Mouse (Mus musculus) liver, embryonic 15.5 days (tissue): ENCODE data around the gene Sh2d2a. TPM values are rescaled to one million over a fixed set of nuclear protein-coding genes. Genes with fewer than 3 reads are reported as not detected.
"Not testable (repeated sequence)": the region's sequence is repeated elsewhere in the genome, so short reads cannot be mapped to it uniquely, and the experiment has no call there.

Experiments used
- ATAC-seq: fragments of 200-750 bp; cut with Nextera tagmentation; 2 replicates; pipeline ENCODE4 v1.8.0; 2017; ENCODE audit warnings: moderate number of reproducible peaks, mild to moderate bottlenecking, moderate library complexity; ENCODE audit not compliant: insufficient read depth
- H3K27ac ChIP-seq: fragments of 300-500 bp; sonication (generic); replicated peaks from 2 replicates; pipeline ENCODE4 v1.5.1; 2015; ENCODE audit warnings: mild to moderate bottlenecking, inconsistent platforms
- H3K27me3 ChIP-seq: fragments of 300-500 bp; sonication (generic); 2 replicates; pipeline ENCODE4 v1.6.1; 2015; ENCODE audit warnings: mild to moderate bottlenecking, inconsistent platforms
- H3K36me3 ChIP-seq: fragments of 300-500 bp; sonication (generic); replicated peaks from 2 replicates; pipeline ENCODE4 v1.6.1; 2015; ENCODE audit warnings: moderate library complexity, mild to moderate bottlenecking, inconsistent platforms
- H3K4me1 ChIP-seq: fragments of 300-500 bp; sonication (generic); replicated peaks from 2 replicates; pipeline ENCODE4 v1.6.1; 2015; ENCODE audit warnings: inconsistent platforms
- H3K4me2 ChIP-seq: fragments of 300-500 bp; sonication (generic); 2 replicates; pipeline ENCODE4 v1.6.1; 2015; ENCODE audit warnings: moderate library complexity, mild to moderate bottlenecking, inconsistent platforms
- H3K4me3 ChIP-seq: fragments of 300-500 bp; sonication (generic); replicated peaks from 2 replicates; pipeline ENCODE4 v1.5.1; 2015; ENCODE audit warnings: mild to moderate bottlenecking, inconsistent platforms
- H3K9ac ChIP-seq: fragments of 300-500 bp; sonication (generic); 2 replicates; pipeline ENCODE4 v1.6.1; 2015; ENCODE audit warnings: moderate library complexity, mild to moderate bottlenecking, inconsistent platforms
- H3K9me3 ChIP-seq: fragments of 300-500 bp; sonication (generic); replicated peaks from 2 replicates; pipeline ENCODE4 v1.6.1; 2016; ENCODE audit warnings: inconsistent platforms
- WGBS: fragments of 180-500 bp; shearing (Covaris S2); methylation state at CpG from one replicate; pipeline ENCODE4 v1.1.7; 2015; ENCODE audit warnings: mixed read lengths; ENCODE audit not compliant: insufficient replicate concordance; 5-methylcytosine and 5-hydroxymethylcytosine counted together
- polyA plus RNA-seq: library from polyadenylated mRNA; unstranded; fragments of >200 nt; fragmentation: Nextera tagmentation; extraction: Ambion mirVana; gene quantifications from 2 replicates; pipeline ENCODE4 v1.2.1, GENCODE M21; 2015

The Sh2d2a gene
- polyA plus RNA-seq, 1 experiment from 2014 or later: 0.18 TPM

DNA sequence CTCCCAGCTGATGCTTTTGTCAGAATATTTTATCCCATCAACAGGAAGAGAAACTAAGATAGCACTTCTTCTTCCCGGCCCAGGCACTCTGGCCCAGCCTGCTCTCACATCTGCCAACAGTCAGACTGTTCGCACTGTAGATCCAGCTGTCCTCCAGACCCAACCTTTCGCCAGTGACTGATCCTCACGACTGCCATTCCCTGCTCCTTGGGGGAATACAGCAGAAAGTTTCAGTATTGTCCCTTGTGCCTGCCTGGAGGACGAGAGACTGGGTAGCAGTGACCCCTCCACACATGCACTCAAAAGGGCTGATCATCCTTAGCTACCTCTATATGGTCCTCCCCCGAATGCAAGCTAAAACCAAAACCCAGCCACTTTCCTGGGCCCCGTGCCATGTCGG lies 9.4 kb downstream of the Sh2d2a start:
- Histone ChIP-seq H3K36me3 (peaks cover 43% of the 10 kb centered on the region), H3K27me3 (no peaks in the 10 kb centered on the region), H3K27ac (no peak overlapping the region), H3K4me1 (no peaks in the 10 kb centered on the region), H3K4me2 (no peak overlapping the region), H3K4me3 (no peak overlapping the region), H3K9ac (no peak overlapping the region), H3K9me3 (no peaks in the 10 kb centered on the region)
- no peak for ATAC-seq
- WGBS: 76% methylated on average over 8 of the region's 8 CpGs

DNA sequence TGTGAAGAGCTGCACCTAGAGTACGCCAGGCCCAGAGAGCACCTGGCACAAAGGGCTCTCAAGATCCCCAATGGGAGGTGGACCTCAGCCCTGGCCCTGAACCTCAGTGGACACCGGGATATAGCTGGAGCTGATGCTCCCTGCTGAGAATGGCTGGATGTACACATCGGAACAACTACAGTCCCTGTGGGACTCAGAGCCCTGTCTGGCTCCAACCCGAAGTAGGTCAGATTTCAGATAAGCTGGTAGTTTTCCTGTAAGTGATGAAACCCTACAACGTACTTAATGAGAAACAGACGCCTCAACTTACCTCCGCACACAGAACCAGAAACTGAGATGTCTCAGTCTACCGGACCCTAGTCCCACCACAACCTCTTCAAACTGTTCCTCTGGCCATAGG lies 11.1 kb downstream of the Sh2d2a start:
- no peaks in the 10 kb centered on the region for H3K27me3 ChIP-seq
- H3K9me3 ChIP-seq: no peaks in the 10 kb centered on the region
- no peaks in the 10 kb centered on the region for H3K4me1 ChIP-seq
- WGBS: 86% methylated on average over 8 of the region's 8 CpGs
- H3K4me2 ChIP-seq: no peak overlapping the region
- H3K27ac ChIP-seq: no peak overlapping the region
- ATAC-seq: no peak
- H3K36me3 ChIP-seq: peaks cover 59% of the 10 kb centered on the region
- H3K4me3 ChIP-seq: no peak overlapping the region
- no peak overlapping the region for H3K9ac ChIP-seq

DNA sequence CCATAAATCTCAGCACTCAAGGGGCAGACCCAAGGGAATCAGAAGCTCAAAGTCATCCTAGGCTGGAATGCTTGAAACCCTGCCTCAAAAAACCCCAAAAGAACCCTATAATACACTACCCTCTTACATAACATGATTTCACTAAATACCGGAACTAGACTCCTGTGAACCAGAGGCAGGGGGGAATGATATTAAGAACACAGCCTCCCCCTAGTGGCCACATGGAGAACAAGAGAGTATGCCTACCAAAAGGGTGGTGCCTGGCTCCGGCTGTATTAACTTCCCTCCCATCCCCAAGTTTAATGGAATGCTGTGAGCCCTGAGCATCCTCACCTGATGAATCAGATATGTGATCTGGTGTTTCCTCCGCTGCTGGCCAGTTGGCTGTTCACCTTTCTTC lies 13.3 kb downstream of the Sh2d2a start:
- WGBS: 28% methylated on average over 3 of the region's 3 CpGs
- Histone ChIP-seq H3K36me3 (peaks cover 75% of the 10 kb centered on the region), H3K4me3 (no peak overlapping the region), H3K27ac (no peak overlapping the region), H3K9me3 (no peaks in the 10 kb centered on the region), H3K4me2 (no peak overlapping the region), H3K4me1 (no peaks in the 10 kb centered on the region), H3K27me3 (no peaks in the 10 kb centered on the region), H3K9ac (no peak overlapping the region)
- ATAC-seq: no peak

GRCm38 (mm10) chr3:87864111-87864510 lies 17.6 kb downstream of the Sh2d2a start:
- WGBS: 82% methylated on average over 4 of the region's 4 CpGs
- H3K4me2 ChIP-seq, H3K27me3 ChIP-seq, H3K4me1 ChIP-seq, H3K9ac ChIP-seq, H3K4me3 ChIP-seq, H3K27ac ChIP-seq, ATAC-seq, H3K9me3 ChIP-seq: not testable (repeated sequence)
- H3K36me3 ChIP-seq: peaks cover 90% of the 10 kb centered on the region

DNA sequence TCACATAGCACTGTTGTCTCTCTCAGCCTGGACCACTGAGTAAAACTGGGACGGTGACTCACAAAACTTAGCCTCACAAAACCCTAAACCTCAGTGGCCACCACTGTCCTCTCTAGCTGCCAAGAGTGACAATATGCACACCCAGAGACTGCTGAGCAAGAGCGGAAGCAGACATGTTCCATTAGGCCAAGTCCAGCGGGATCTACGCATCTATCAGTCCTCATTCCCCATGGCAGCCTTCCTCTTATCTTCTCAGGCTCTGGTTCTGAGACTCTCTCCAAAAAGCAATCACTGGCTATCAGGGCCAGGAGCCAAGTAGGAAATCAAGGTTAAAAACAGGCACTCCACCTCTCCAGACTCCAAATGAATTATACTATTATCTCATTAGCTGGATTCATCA lies 31.2 kb downstream of the Sh2d2a start:
- ATAC-seq: no peak
- Histone ChIP-seq H3K4me3 (no peak overlapping the region), H3K36me3 (peaks cover 72% of the 10 kb centered on the region), H3K4me2 (no peak overlapping the region), H3K27ac (no peak overlapping the region), H3K9me3 (no peaks in the 10 kb centered on the region), H3K27me3 (no peaks in the 10 kb centered on the region), H3K4me1 (peaks cover 2% of the 10 kb centered on the region; the same call in 1 of the 2 replicates), H3K9ac (no peak overlapping the region)
- WGBS: 85% methylated on average over 4 of the region's 4 CpGs

DNA sequence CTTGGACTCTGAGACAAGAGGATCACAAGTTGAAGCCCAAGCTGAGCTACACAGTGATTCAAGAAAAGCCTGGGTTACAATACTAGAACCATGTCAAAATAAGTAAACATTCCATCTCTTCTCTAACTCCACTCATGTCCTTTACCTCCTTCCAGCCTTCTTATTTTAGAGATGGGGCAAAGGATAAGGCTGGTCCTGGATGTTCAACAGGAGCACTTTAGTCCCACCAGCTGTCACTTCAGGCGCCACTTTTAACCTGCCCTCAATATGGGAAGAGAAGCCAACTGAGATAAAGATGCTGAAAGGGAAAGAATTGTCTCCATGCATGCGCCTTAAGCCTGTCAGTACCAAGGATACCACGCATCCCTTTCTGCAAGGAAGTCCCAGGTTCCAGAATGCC lies 37.7 kb downstream of the Sh2d2a start:
- ATAC-seq: no peak
- Histone ChIP-seq H3K9me3 (no peaks in the 10 kb centered on the region), H3K9ac (peak overlapping the region; percentile 77), H3K4me1 (peaks cover 30% of the 10 kb centered on the region), H3K4me3 (peak overlapping the region; percentile 71), H3K27ac (peak overlapping the region; percentile 91), H3K27me3 (no peaks in the 10 kb centered on the region), H3K36me3 (peaks cover 21% of the 10 kb centered on the region), H3K4me2 (peak overlapping the region; percentile 81)
- under 1% methylated on average over 3 of the region's 3 CpGs for WGBS

GRCm38 (mm10) chr3:87884708-87885251 lies 38.2 kb downstream of the Sh2d2a start:
- Histone ChIP-seq H3K27ac (peak overlapping the region; percentile 91), H3K9me3 (no peaks in the 10 kb centered on the region), H3K4me1 (peaks cover 30% of the 10 kb centered on the region), H3K4me3 (peak overlapping the region; percentile 71), H3K27me3 (no peaks in the 10 kb centered on the region), H3K9ac (peak overlapping the region; percentile 77), H3K4me2 (peak overlapping the region; percentile 81), H3K36me3 (peaks cover 20% of the 10 kb centered on the region)
- 0% methylated on average over 28 of the region's 28 CpGs for WGBS
- no peak; the same call in 1 of the 2 replicates for ATAC-seq

GRCm38 (mm10) chr3:87885281-87886003 lies 38.9 kb downstream of the Sh2d2a start, which contains the start of gene Prcc:
Gene Prcc, minus strand, starts transcription at chr3:87885608.
- H3K4me3 ChIP-seq: peak within 1 kb of the TSS; percentile 71
- H3K27me3 ChIP-seq: no peaks in the 10 kb centered on the region
- H3K9ac ChIP-seq: peak within 1 kb of the TSS; percentile 77
- H3K4me2 ChIP-seq: peak within 1 kb of the TSS; percentile 81
- peak; percentile 96 for ATAC-seq
- peak within 1 kb of the TSS; percentile 91 for H3K27ac ChIP-seq
- H3K36me3 ChIP-seq: peaks cover 14% of the 10 kb centered on the region
- under 1% methylated on average over 33 of the region's 33 CpGs for WGBS
- H3K4me1 ChIP-seq: peaks cover 30% of the 10 kb centered on the region
- no peaks in the 10 kb centered on the region for H3K9me3 ChIP-seq

DNA sequence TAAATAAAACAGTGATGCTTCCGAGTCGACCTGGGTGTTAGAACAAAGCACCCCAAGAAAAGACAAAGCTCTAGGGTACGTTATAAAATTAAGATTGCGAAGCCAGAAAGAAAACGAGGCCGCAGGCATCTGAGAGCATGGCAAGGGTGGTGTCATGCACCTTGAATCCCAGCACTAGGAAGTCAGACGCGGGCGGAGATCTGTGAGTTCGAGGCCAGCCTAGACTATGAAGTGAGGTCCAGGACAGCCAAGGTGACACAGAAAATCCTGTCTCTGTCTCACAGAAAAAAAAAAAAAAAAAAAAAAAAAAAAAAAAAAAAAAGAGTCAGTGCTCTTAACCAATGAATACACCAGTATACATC lies 39.4 kb downstream of the Sh2d2a start:
- ATAC-seq: peak; percentile 6
- 6% methylated on average over 10 of the region's 10 CpGs for WGBS
- Histone ChIP-seq H3K27me3 (no peaks in the 10 kb centered on the region), H3K9ac (peak overlapping the region; percentile 48; the same call in 1 of the 2 replicates), H3K4me2 (peak overlapping the region; percentile 81), H3K9me3 (no peaks in the 10 kb centered on the region), H3K4me1 (peaks cover 30% of the 10 kb centered on the region), H3K36me3 (peaks cover 8% of the 10 kb centered on the region; the same call in 1 of the 2 replicates), H3K4me3 (peak overlapping the region; percentile 71), H3K27ac (peak overlapping the region; percentile 91)

GRCm38 (mm10) chr3:87886416-87886815 lies 39.9 kb downstream of the Sh2d2a start:
- Histone ChIP-seq H3K4me1 (peaks cover 30% of the 10 kb centered on the region), H3K36me3 (0 out of 2 replicates have a peak, but pooled peaks cover 4% of the 10 kb centered on the region), H3K27me3 (no peaks in the 10 kb centered on the region), H3K9ac (peak overlapping the region; percentile 48; the same call in 1 of the 2 replicates), H3K27ac (peak overlapping the region; percentile 91), H3K4me3 (peak overlapping the region; percentile 71), H3K9me3 (no peaks in the 10 kb centered on the region), H3K4me2 (peak overlapping the region; percentile 81)
- no peak for ATAC-seq
- WGBS: 77% methylated on average over 6 of the region's 6 CpGs

GRCm38 (mm10) chr3:87887400-87887799 lies 40.8 kb downstream of the Sh2d2a start:
- H3K9ac ChIP-seq, H3K36me3 ChIP-seq, ATAC-seq, H3K4me2 ChIP-seq, H3K4me3 ChIP-seq, H3K27me3 ChIP-seq, H3K9me3 ChIP-seq, H3K27ac ChIP-seq: not testable (repeated sequence)
- 72% methylated on average over 4 of the region's 4 CpGs for WGBS
- H3K4me1 ChIP-seq: peaks cover 29% of the 10 kb centered on the region
